Mouse (Mus musculus): ENCODE data around the gene Ndufv2.

DNA sequence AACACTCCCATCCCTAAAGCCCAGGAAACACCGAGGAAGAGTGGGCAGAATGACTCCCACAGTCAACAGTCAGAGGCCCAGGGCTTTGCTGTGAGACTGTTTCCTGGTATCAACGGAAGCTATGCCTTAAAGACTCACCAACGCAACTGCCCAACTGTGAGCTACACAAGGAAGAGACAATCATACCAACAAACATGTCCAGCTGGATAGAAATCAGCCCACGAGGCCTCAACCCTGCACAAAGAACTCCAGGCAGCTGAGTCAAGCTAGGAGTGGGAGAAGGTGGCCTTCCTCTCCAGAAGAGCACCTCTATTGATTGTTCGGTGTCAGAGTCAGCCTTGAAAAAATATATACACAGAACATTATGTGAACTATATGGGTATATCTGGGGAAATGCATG, 69.4 kb downstream of the Ndufv2 start:
- TF ChIP-seq CTCF (IDR thresholded peaks at IDR 0.05; ENCODE audit: control insufficient read depth, insufficient read depth, low read length), result no peak
- no peak for TF ChIP-seq POLR2A (IDR thresholded peaks at IDR 0.05; ENCODE audit: borderline replicate concordance, control insufficient read depth, low read depth, low read length)
